Comparison of ENCODE assay signal across 10 mouse cellular contexts in genomic region chr13:101215792-101216221, GRCm38 (mm10).
DNase-seq lines count a peak whose midpoint lies in the region; ATAC-seq lines count a peak whose summit lies in the region.
"Had no signal": no experiment of that assay in that cellular context is flagged by ENCODE, and none has a peak within 500 bp of the region (broad histone marks: within the 10 kb centered on the region; RNA-seq: fewer than 3 reads in every experiment).

No protein-coding gene starts in this region.

- no peak for ATAC-seq in hindbrain, embryonic 14.5 days (ENCODE audit: low FRiP score)
- ATAC-seq in embryonic facial prominence, embryonic 11.5 days (replicated peaks; ENCODE audit: insufficient number of reproducible peaks, low FRiP score, low TSS enrichment, low read depth) = peak; percentile 58
- no peak for ATAC-seq in CD4-positive, CD25-positive, alpha-beta regulatory T cell, adult 4 months

- no peaks in the 10 kb centered on the region for H3K9me3 ChIP-seq in hindbrain, embryonic 10.5 days
- H3K9me3 ChIP-seq in hindbrain, embryonic 14.5 days (ENCODE audit: control insufficient read depth, low read length) = no peaks in the 10 kb centered on the region
- H3K9me3 ChIP-seq in embryonic facial prominence, embryonic 11.5 days (replicated peaks; ENCODE audit: control insufficient read depth, low read length) = no peaks in the 10 kb centered on the region

- peak; percentile 49 for DNase-seq in hindbrain, embryonic 10.5 days (ENCODE audit: low spot score)
- DNase-seq in hindbrain, embryonic 14.5 days (ENCODE audit: low spot score) = no peak
- peak; percentile 60 to 72 for DNase-seq in cerebellum, adult 18-20 months
- peak; percentile 88 for DNase-seq in embryonic facial prominence, embryonic 11.5 days (ENCODE audit: low spot score)
- DNase-seq in kidney, postnatal 10 days = peak; percentile 13
- DNase-seq in ovary, postnatal 10 days (ENCODE audit: low spot score) = no peak
- DNase-seq in spleen, adult 12 weeks (ENCODE audit: low spot score) = no peak
- DNase-seq: adrenal gland, postnatal 25 days; thymus, postnatal 36 days had no signal

- H3K27ac ChIP-seq in hindbrain, embryonic 10.5 days = 0 out of 2 replicates have a peak overlapping the region, but pooled peaks have one; percentile 42
- no peak overlapping the region for H3K27ac ChIP-seq in hindbrain, embryonic 14.5 days
- no peak overlapping the region for H3K27ac ChIP-seq in embryonic facial prominence, embryonic 11.5 days (replicated peaks; ENCODE audit: low read depth, low read length)

- WGBS in hindbrain, embryonic 10.5 days = 47% methylated on average over 11 of the region's 11 CpGs
- 46% methylated on average over 11 of the region's 11 CpGs for WGBS in hindbrain, embryonic 14.5 days
- WGBS in embryonic facial prominence, embryonic 11.5 days = 20% methylated on average over 11 of the region's 11 CpGs

- no peak overlapping the region for H3K4me2 ChIP-seq in hindbrain, embryonic 14.5 days (replicated peaks)
- H3K4me2 ChIP-seq in embryonic facial prominence, embryonic 11.5 days (ENCODE audit: low read depth, low read length) = peak overlapping the region; percentile 13; the same call in 1 of the 2 replicates

- H3K4me1 ChIP-seq in hindbrain, embryonic 10.5 days (replicated peaks) = peaks cover 25% of the 10 kb centered on the region
- H3K4me1 ChIP-seq in hindbrain, embryonic 14.5 days (replicated peaks; ENCODE audit: control insufficient read depth, insufficient read depth, low read length) = peaks cover 24% of the 10 kb centered on the region
- H3K4me1 ChIP-seq in embryonic facial prominence, embryonic 11.5 days (ENCODE audit: control insufficient read depth, insufficient read depth, low read length) = 0 out of 2 replicates have a peak, but pooled peaks cover 2% of the 10 kb centered on the region

- H3K9ac ChIP-seq in hindbrain, embryonic 14.5 days = no peak overlapping the region
- no peak overlapping the region for H3K9ac ChIP-seq in embryonic facial prominence, embryonic 11.5 days (replicated peaks; ENCODE audit: low read length)

- H3K36me3 ChIP-seq in hindbrain, embryonic 10.5 days = no peaks in the 10 kb centered on the region
- no peaks in the 10 kb centered on the region for H3K36me3 ChIP-seq in hindbrain, embryonic 14.5 days (replicated peaks; ENCODE audit: control insufficient read depth, insufficient read depth)
- H3K36me3 ChIP-seq in embryonic facial prominence, embryonic 11.5 days (replicated peaks; ENCODE audit: control insufficient read depth, insufficient read depth, low read depth, low read length) = no peaks in the 10 kb centered on the region

- no peak overlapping the region for H3K4me3 ChIP-seq in hindbrain, embryonic 10.5 days
- H3K4me3 ChIP-seq in hindbrain, embryonic 14.5 days (replicated peaks; ENCODE audit: low read length) = no peak overlapping the region
- no peak overlapping the region for H3K4me3 ChIP-seq in embryonic facial prominence, embryonic 11.5 days (ENCODE audit: low read depth, low read length)

- no peaks in the 10 kb centered on the region for H3K27me3 ChIP-seq in hindbrain, embryonic 10.5 days (ENCODE audit: insufficient read depth, poor library complexity, severe bottlenecking)
- H3K27me3 ChIP-seq in hindbrain, embryonic 14.5 days (ENCODE audit: control insufficient read depth, insufficient read depth, low read length) = no peaks in the 10 kb centered on the region
- H3K27me3 ChIP-seq in embryonic facial prominence, embryonic 11.5 days (ENCODE audit: control insufficient read depth, insufficient read depth, low read length) = no peaks in the 10 kb centered on the region

Comparison
In these comparisons a context has a peak if more than half of its experiments do, and no peak if none do; other contexts are left out.
1. DNase-seq: peak in hindbrain, embryonic 10.5 days (single experiment), cerebellum, adult 18-20 months (2 of 2), embryonic facial prominence, embryonic 11.5 days (single experiment) and kidney, postnatal 10 days (single experiment); none in hindbrain, embryonic 14.5 days (single experiment), ovary, postnatal 10 days (single experiment) and spleen, adult 12 weeks (single experiment).